Mouse (Mus musculus): ENCODE measurements around the gene Cpa4. TPM values are rescaled to one million over a fixed set of nuclear protein-coding genes. Genes with fewer than 3 reads are reported as not detected.

Cpa4 gene
- total and polyA plus RNA-seq, 3 experiments: not detected

- Histone ChIP-seq H3K27ac (ENCODE audit: insufficient read depth, low read depth) (no peak overlapping the region), H3K4me3 (replicated peaks in 1 of 3; ENCODE audit: low read depth in 2 of 3, low read length in 2 of 3, poor library complexity in 1 of 3) (no peak overlapping the region), H3K4me2 (ENCODE audit: insufficient read depth, low read depth, poor library complexity, severe bottlenecking) (no peak overlapping the region), H3K36me3 (replicated peaks in 1 of 2; ENCODE audit: control insufficient read depth in 1 of 2, insufficient read depth in 1 of 2, low read length in 1 of 2) (no peaks in the 10 kb centered on the region), H3K4me1 (ENCODE audit: control insufficient read depth in 1 of 2, insufficient read depth in 2 of 2) (no peaks in the 10 kb centered on the region), H3K9me3 (replicated peaks; ENCODE audit: low read length) (no peaks in the 10 kb centered on the region), H3K9ac (ENCODE audit: insufficient read depth, low read depth) (no peak overlapping the region), H3K79me2 (replicated peaks; ENCODE audit: control insufficient read depth, extremely low read depth, insufficient read depth, poor library complexity, severe bottlenecking) (no peaks in the 10 kb centered on the region), H3K27me3 (replicated peaks) (no peaks in the 10 kb centered on the region)
- DNase-seq (ENCODE audit: extremely low read depth): no peak
- dilution Hi-C loops (cut with MboI; ENCODE audit: extremely low pct_ligation_motif_present, extremely low pct_unique_long_range_greater_than_20kb, low sequenced_read_pairs): no loop called here
- TF ChIP-seq MXI1 (IDR thresholded peaks at IDR 0.05; ENCODE audit: low read depth, low read length) (no peak), ZKSCAN1 (IDR thresholded peaks at IDR 0.05; ENCODE audit: borderline replicate concordance, low read depth, low read length) (no peak), IRF4 (IDR thresholded peaks at IDR 0.05; ENCODE audit: low read depth, low read length) (no peak), CHD1 (IDR thresholded peaks at IDR 0.05; ENCODE audit: low read depth, low read length) (no peak), ZC3H11A (IDR thresholded peaks at IDR 0.05; ENCODE audit: low read depth, low read length) (no peak), HCFC1 (IDR thresholded peaks at IDR 0.05; ENCODE audit: low read depth, low read length) (no peak), KAT2A (IDR thresholded peaks at IDR 0.05; ENCODE audit: insufficient replicate concordance, low read length) (no peak), RAD21 (IDR thresholded peaks at IDR 0.05; ENCODE audit: low read depth, low read length) (no peak), SIN3A (IDR thresholded peaks at IDR 0.05; ENCODE audit: low read length) (no peak), PAX5 (IDR thresholded peaks at IDR 0.05; ENCODE audit: low read length) (no peak), NRF1 (IDR thresholded peaks at IDR 0.05; ENCODE audit: low read depth, low read length) (no peak), TBP (conservative IDR thresholded peaks at IDR 0.05; ENCODE audit: low read depth, low read length) (no peak), MAZ (IDR thresholded peaks at IDR 0.05; ENCODE audit: low read depth, low read length) (no peak), ZNF384 (IDR thresholded peaks at IDR 0.05; ENCODE audit: low read depth, low read length) (no peak), ELF1 (IDR thresholded peaks at IDR 0.05; ENCODE audit: low read depth, low read length) (no peak), MYC (IDR thresholded peaks at IDR 0.05; ENCODE audit: low read depth, low read length) (no peak), UBTF (IDR thresholded peaks at IDR 0.05; ENCODE audit: low read depth, low read length) (no peak), EP300 (IDR thresholded peaks at IDR 0.05; ENCODE audit: low read length) (no peak), MAFK (IDR thresholded peaks at IDR 0.05; ENCODE audit: insufficient replicate concordance, low read length) (no peak)
- in situ Hi-C loops (cut with MboI; ENCODE audit: low pct_ligation_motif_present, low pct_unique_long_range_greater_than_20kb, low sequenced_read_pairs): no loop called here
Measured at GRCm38 (mm10) chr6:30563575-30563974, 4.6 kb upstream of the Cpa4 start.

GRCm38 (mm10) chr6:30564051-30564450 lies 4.1 kb upstream of the Cpa4 start:
- dilution Hi-C loops (cut with MboI; ENCODE audit: extremely low pct_ligation_motif_present, extremely low pct_unique_long_range_greater_than_20kb, low sequenced_read_pairs) (no loop called here), in situ Hi-C loops (cut with MboI; ENCODE audit: low pct_ligation_motif_present, low pct_unique_long_range_greater_than_20kb, low sequenced_read_pairs) (no loop called here)
- Histone ChIP-seq H3K4me2 (ENCODE audit: insufficient read depth, low read depth, poor library complexity, severe bottlenecking) (no peak overlapping the region), H3K27me3 (replicated peaks) (no peaks in the 10 kb centered on the region), H3K9me3 (replicated peaks; ENCODE audit: low read length) (no peaks in the 10 kb centered on the region), H3K27ac (ENCODE audit: insufficient read depth, low read depth) (no peak overlapping the region), H3K79me2 (replicated peaks; ENCODE audit: control insufficient read depth, extremely low read depth, insufficient read depth, poor library complexity, severe bottlenecking) (no peaks in the 10 kb centered on the region), H3K9ac (ENCODE audit: insufficient read depth, low read depth) (no peak overlapping the region), H3K36me3 (replicated peaks in 1 of 2; ENCODE audit: control insufficient read depth in 1 of 2, insufficient read depth in 1 of 2, low read length in 1 of 2) (no peaks in the 10 kb centered on the region), H3K4me3 (replicated peaks in 1 of 3; ENCODE audit: low read depth in 2 of 3, low read length in 2 of 3, poor library complexity in 1 of 3) (no peak overlapping the region), H3K4me1 (ENCODE audit: control insufficient read depth in 1 of 2, insufficient read depth in 2 of 2) (no peaks in the 10 kb centered on the region)
- no peak for TF ChIP-seq KAT2A (IDR thresholded peaks at IDR 0.05; ENCODE audit: insufficient replicate concordance, low read length)
- TF ChIP-seq MEF2A (IDR thresholded peaks at IDR 0.05; ENCODE audit: borderline replicate concordance, low read depth, low read length): no peak
- TF ChIP-seq MAX (IDR thresholded peaks at IDR 0.05; ENCODE audit: low read length): no peak
- DNase-seq (ENCODE audit: extremely low read depth): no peak
